30 mouse cellular contexts compared by ENCODE assay signal in the genomic region with DNA sequence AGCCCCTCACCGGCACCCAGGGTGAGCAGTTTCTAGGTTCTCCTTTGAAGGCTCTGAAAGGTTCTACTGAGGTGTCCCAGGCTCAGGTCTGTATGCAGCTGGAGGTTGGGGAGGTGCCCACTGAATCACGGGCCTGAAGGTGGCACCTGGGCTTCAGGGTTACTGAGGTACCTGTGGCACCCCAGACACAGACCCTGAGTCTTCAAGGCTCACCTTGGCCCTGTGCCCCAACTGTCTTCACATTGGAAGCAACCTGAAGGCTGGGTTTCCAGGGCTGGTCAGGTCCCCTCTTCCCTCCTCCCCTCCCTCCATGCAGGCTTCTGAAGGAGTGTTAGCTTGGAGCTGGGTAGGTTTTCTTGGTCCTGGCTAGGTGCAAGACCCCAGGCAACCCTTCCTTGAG. TPM values are rescaled to one million over a fixed set of nuclear protein-coding genes. Genes with fewer than 3 reads are reported as not detected.
"Had no signal": no experiment of that assay in that cellular context is flagged by ENCODE, and none has a peak within 500 bp of the region (broad histone marks: within the 10 kb centered on the region; RNA-seq: fewer than 3 reads in every experiment).

No protein-coding gene starts in this region.

- H3K9ac ChIP-seq: limb, embryonic 13.5 days; liver, embryonic 12.5 days; liver, embryonic 15.5 days; lung, embryonic 15.5 days; midbrain, embryonic 13.5 days; neural tube, embryonic 13.5 days; stomach, embryonic 15.5 days had no signal

- H3K4me2 ChIP-seq: limb, embryonic 13.5 days; liver, embryonic 12.5 days; liver, embryonic 15.5 days; lung, embryonic 15.5 days; midbrain, embryonic 13.5 days; neural tube, embryonic 13.5 days; stomach, embryonic 15.5 days had no signal

- ATAC-seq: liver, embryonic 12.5 days; midbrain, embryonic 13.5 days; midbrain, embryonic 16.5 days had no signal

- H3K27ac ChIP-seq: kidney, postnatal 0 days; layer of hippocampus, adult 2 months; limb, embryonic 10.5 days; limb, embryonic 13.5 days; liver, embryonic 12.5 days; liver, embryonic 15.5 days; lung, embryonic 15.5 days; midbrain, embryonic 10.5 days; midbrain, embryonic 13.5 days; neural tube, embryonic 13.5 days; stomach, embryonic 15.5 days had no signal

- H3K4me1 ChIP-seq: liver, embryonic 12.5 days; liver, embryonic 15.5 days; neural tube, embryonic 13.5 days; stomach, embryonic 15.5 days had no signal

- DNase-seq: kidney, postnatal 25 days; layer of hippocampus, adult 9-11 months; liver; lung, adult 18-20 months; lung, postnatal 10 days; lung, postnatal 36 days; retina, postnatal 1 day; right cerebral cortex, postnatal 25 days; spleen, adult 18-20 months; thymus, adult 2 months; thymus, postnatal 14 days; thymus, postnatal 4 days had no signal

- H3K9me3 ChIP-seq: limb, embryonic 10.5 days; limb, embryonic 13.5 days; liver, embryonic 12.5 days; liver, embryonic 15.5 days; lung, embryonic 15.5 days; megakaryocyte, embryonic 14.5 days; midbrain, embryonic 10.5 days; midbrain, embryonic 13.5 days; neural tube, embryonic 13.5 days; stomach, embryonic 15.5 days had no signal

- H3K4me3 ChIP-seq: layer of hippocampus, adult 2 months; limb, embryonic 10.5 days; limb, embryonic 13.5 days; liver, embryonic 12.5 days; liver, embryonic 15.5 days; lung, embryonic 15.5 days; megakaryocyte, embryonic 14.5 days; midbrain, embryonic 10.5 days; midbrain, embryonic 13.5 days; myocyte; neural tube, embryonic 13.5 days; stomach, embryonic 15.5 days had no signal

RNA-seq across cellular contexts. Expression of a gene that starts 2.0 kb away (rescaled TPM):
- total RNA-seq: monocyte, adult 5-6 weeks; neutrophil, adult 5-6 weeks had no signal
- polyA plus RNA-seq: liver, embryonic 12.5 days; midbrain, embryonic 10.5 days; midbrain, embryonic 16.5 days had no signal

RNA-seq across cellular contexts. Expression of a gene that starts 4.6 kb away (rescaled TPM):
- total RNA-seq: layer of hippocampus, adult 2 months; layer of hippocampus, postnatal 25 days; monocyte, adult 5-6 weeks; neutrophil, adult 5-6 weeks had no signal
- polyA plus RNA-seq: large intestine, adult 2 months; liver, embryonic 12.5 days; liver, embryonic 15.5 days; midbrain, embryonic 10.5 days had no signal
